Mouse (Mus musculus): Measurements from ENCODE around the gene Gm44502. TPM values are rescaled to one million over a fixed set of nuclear protein-coding genes. Genes with fewer than 3 reads are reported as not detected.

Gene Gm44502
- polyA plus RNA-seq, 1 experiment from 2014 or later: not detected

GRCm38 (mm10) chr15:89473370-89473769 lies 43.9 kb upstream of the Gm44502 start:
- no peaks in the 10 kb centered on the region for H3K9me3 ChIP-seq (ENCODE audit: low read length)
- no peaks in the 10 kb centered on the region for H3K27me3 ChIP-seq (ENCODE audit: insufficient read depth, low read length)
- no peaks in the 10 kb centered on the region for H3K36me3 ChIP-seq (ENCODE audit: insufficient read depth, low read length)
- no peak for ATAC-seq (ENCODE audit: low FRiP score, low TSS enrichment)
- H3K4me3 ChIP-seq (ENCODE audit: low read length): no peak overlapping the region
- 88% methylated on average over 9 of the region's 9 CpGs for WGBS
- no peak overlapping the region for H3K4me2 ChIP-seq (replicated peaks; ENCODE audit: low read depth, low read length)
- peaks cover 7% of the 10 kb centered on the region for H3K4me1 ChIP-seq (ENCODE audit: insufficient read depth, low read length)
- no peak overlapping the region for H3K9ac ChIP-seq (replicated peaks; ENCODE audit: low read length)
- no peak overlapping the region for H3K27ac ChIP-seq (ENCODE audit: low read length)

DNA sequence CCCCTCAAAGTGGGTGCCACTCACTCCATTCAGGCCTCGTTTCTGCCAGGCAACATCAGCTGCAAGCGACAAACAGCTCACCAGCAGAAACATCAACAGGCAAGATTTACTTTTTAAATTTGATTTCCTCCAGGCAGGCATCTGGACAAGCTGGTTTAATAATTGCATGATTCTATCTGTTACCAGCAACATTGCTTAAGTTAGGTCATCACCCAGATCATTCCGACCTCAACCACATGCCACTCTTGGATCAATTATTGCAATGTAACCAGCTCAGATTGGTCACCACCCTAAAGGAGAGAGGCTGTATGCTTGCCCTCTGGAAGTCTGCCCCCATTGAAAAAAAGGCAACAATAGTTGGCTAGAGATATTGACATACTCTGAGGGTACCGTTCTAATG lies 42.0 kb upstream of the Gm44502 start:
- Histone ChIP-seq H3K9me3 (ENCODE audit: low read length) (no peaks in the 10 kb centered on the region), H3K4me2 (replicated peaks; ENCODE audit: low read depth, low read length) (no peak overlapping the region), H3K4me1 (ENCODE audit: insufficient read depth, low read length) (peaks cover 7% of the 10 kb centered on the region), H3K9ac (replicated peaks; ENCODE audit: low read length) (no peak overlapping the region), H3K27ac (ENCODE audit: low read length) (no peak overlapping the region), H3K4me3 (ENCODE audit: low read length) (no peak overlapping the region), H3K27me3 (ENCODE audit: insufficient read depth, low read length) (no peaks in the 10 kb centered on the region), H3K36me3 (ENCODE audit: insufficient read depth, low read length) (no peaks in the 10 kb centered on the region)
- 83% methylated on average over 4 of the region's 4 CpGs for WGBS
- ATAC-seq (ENCODE audit: low FRiP score, low TSS enrichment): no peak

- H3K36me3 ChIP-seq (ENCODE audit: insufficient read depth, low read length): no peaks in the 10 kb centered on the region
- H3K9ac ChIP-seq (replicated peaks; ENCODE audit: low read length): no peak overlapping the region
- no peaks in the 10 kb centered on the region for H3K27me3 ChIP-seq (ENCODE audit: insufficient read depth, low read length)
- no peaks in the 10 kb centered on the region for H3K4me1 ChIP-seq (ENCODE audit: insufficient read depth, low read length)
- H3K27ac ChIP-seq (ENCODE audit: low read length): no peak overlapping the region
- H3K4me3 ChIP-seq (ENCODE audit: low read length): no peak overlapping the region
- no peaks in the 10 kb centered on the region for H3K9me3 ChIP-seq (ENCODE audit: low read length)
- no peak for ATAC-seq (ENCODE audit: low FRiP score, low TSS enrichment)
- H3K4me2 ChIP-seq (replicated peaks; ENCODE audit: low read depth, low read length): no peak overlapping the region
- WGBS: 35% methylated on average over 2 of the region's 2 CpGs
Observed at GRCm38 (mm10) chr15:89468577-89468976, 39.1 kb upstream of the Gm44502 start.

GRCm38 (mm10) chr15:89465052-89465451 lies 35.6 kb upstream of the Gm44502 start:
- WGBS: 9% methylated on average over 1 of the region's 1 CpGs
- no peaks in the 10 kb centered on the region for H3K9me3 ChIP-seq (ENCODE audit: low read length)

DNA sequence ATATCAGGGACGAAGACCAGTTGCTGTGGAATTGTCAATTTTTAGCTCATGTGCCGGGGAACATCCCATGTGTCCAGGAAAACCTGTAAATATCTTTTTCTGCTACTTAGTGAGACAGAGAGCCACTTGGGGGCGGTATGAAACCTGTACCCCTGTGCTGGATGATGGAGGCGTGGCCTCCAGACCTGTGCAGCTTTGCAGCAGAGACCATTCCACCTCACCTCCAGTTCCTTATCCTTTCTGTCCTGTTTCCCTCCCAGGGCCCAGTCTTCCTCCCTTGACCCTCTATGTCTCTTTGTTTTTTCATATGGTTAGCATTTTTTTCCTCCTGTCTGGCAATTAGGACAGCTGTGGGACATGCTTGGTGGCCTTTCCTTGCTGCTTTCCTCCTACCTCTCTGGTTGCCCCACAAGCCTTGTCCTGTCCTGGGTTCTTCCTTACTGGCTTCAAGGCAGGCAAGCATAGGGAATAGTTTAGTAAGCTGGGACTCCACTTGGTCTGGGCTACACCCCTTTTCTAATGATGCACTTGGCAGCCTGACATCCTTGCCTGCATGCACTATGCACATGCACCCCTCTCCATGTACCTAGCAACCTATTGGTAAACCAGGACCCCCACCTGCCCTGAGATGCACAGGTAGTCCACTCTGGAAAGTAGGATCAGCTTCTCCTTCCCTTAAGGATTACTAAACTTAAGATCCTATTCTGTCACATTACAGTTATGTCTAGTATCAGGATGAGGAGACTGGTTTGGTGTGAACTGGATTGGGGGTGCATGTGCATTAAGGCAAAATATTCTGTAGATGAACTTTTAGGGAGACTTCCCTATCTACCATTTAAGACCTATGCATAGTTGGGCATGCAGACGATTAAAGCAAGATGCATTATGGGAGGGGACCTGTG lies 34.1 kb upstream of the Gm44502 start:
- Histone ChIP-seq H3K9me3 (ENCODE audit: low read length) (no peaks in the 10 kb centered on the region), H3K4me2 (replicated peaks; ENCODE audit: low read depth, low read length) (no peak overlapping the region), H3K4me3 (ENCODE audit: low read length) (no peak overlapping the region), H3K27ac (ENCODE audit: low read length) (no peak overlapping the region), H3K36me3 (ENCODE audit: insufficient read depth, low read length) (no peaks in the 10 kb centered on the region), H3K27me3 (ENCODE audit: insufficient read depth, low read length) (no peaks in the 10 kb centered on the region), H3K4me1 (ENCODE audit: insufficient read depth, low read length) (no peaks in the 10 kb centered on the region), H3K9ac (replicated peaks; ENCODE audit: low read length) (no peak overlapping the region)
- WGBS: 57% methylated on average over 5 of the region's 5 CpGs
- no peak for ATAC-seq (ENCODE audit: low FRiP score, low TSS enrichment)

More at GRCm38 (mm10) chr15:89465052-89465451, 35.6 kb upstream of the Gm44502 start:
- H3K27ac ChIP-seq (ENCODE audit: low read length): no peak overlapping the region
- H3K36me3 ChIP-seq (ENCODE audit: insufficient read depth, low read length): no peaks in the 10 kb centered on the region
- no peaks in the 10 kb centered on the region for H3K27me3 ChIP-seq (ENCODE audit: insufficient read depth, low read length)
- no peak overlapping the region for H3K4me3 ChIP-seq (ENCODE audit: low read length)
- H3K4me1 ChIP-seq (ENCODE audit: insufficient read depth, low read length): no peaks in the 10 kb centered on the region
- ATAC-seq (ENCODE audit: low FRiP score, low TSS enrichment): no peak
- H3K9ac ChIP-seq (replicated peaks; ENCODE audit: low read length): no peak overlapping the region
- no peak overlapping the region for H3K4me2 ChIP-seq (replicated peaks; ENCODE audit: low read depth, low read length)

GRCm38 (mm10) chr15:89462176-89462575 lies 32.7 kb upstream of the Gm44502 start:
- no peak overlapping the region for H3K27ac ChIP-seq (ENCODE audit: low read length)
- H3K27me3 ChIP-seq (ENCODE audit: insufficient read depth, low read length): no peaks in the 10 kb centered on the region
- no peak overlapping the region for H3K4me2 ChIP-seq (replicated peaks; ENCODE audit: low read depth, low read length)
- WGBS: 74% methylated on average over 7 of the region's 7 CpGs
- H3K9me3 ChIP-seq (ENCODE audit: low read length): no peaks in the 10 kb centered on the region
- no peak overlapping the region for H3K9ac ChIP-seq (replicated peaks; ENCODE audit: low read length)
- H3K4me1 ChIP-seq (ENCODE audit: insufficient read depth, low read length): no peaks in the 10 kb centered on the region
- ATAC-seq (ENCODE audit: low FRiP score, low TSS enrichment): no peak
- no peak overlapping the region for H3K4me3 ChIP-seq (ENCODE audit: low read length)
- H3K36me3 ChIP-seq (ENCODE audit: insufficient read depth, low read length): no peaks in the 10 kb centered on the region

- H3K36me3 ChIP-seq (ENCODE audit: insufficient read depth, low read length): no peaks in the 10 kb centered on the region
- 0 out of 2 replicates have a peak, but pooled peaks cover 2% of the 10 kb centered on the region for H3K27me3 ChIP-seq (ENCODE audit: insufficient read depth, low read length)
- 84% methylated on average over 14 of the region's 15 CpGs for WGBS
- no peak overlapping the region for H3K4me3 ChIP-seq (ENCODE audit: low read length)
- no peak overlapping the region for H3K4me2 ChIP-seq (replicated peaks; ENCODE audit: low read depth, low read length)
- H3K27ac ChIP-seq (ENCODE audit: low read length): no peak overlapping the region
- no peaks in the 10 kb centered on the region for H3K9me3 ChIP-seq (ENCODE audit: low read length)
- ATAC-seq (ENCODE audit: low FRiP score, low TSS enrichment): no peak
- H3K4me1 ChIP-seq (ENCODE audit: insufficient read depth, low read length): no peaks in the 10 kb centered on the region
- no peak overlapping the region for H3K9ac ChIP-seq (replicated peaks; ENCODE audit: low read length)
Observed at GRCm38 (mm10) chr15:89461321-89461720, 31.8 kb upstream of the Gm44502 start.

DNA sequence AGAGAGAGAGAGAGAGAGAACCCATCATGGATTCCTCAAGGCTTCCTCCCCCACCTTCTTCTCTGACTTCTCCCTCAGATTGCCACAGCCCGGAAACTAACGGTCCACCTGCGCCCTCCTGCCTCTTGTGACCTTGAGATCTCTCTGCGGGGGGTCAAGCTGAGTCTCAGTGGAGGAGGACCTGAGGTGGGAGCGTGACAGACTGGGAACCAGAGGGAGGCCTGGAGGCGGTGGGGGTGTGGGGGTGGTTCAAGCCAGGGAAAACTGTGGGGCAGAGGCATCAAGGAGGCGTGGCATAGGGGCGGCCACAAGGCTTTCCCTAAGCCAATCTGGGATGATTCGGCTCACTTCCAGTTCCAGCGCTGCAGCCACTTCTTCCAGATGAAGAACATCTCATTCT lies 30.8 kb upstream of the Gm44502 start:
- Histone ChIP-seq H3K4me1 (ENCODE audit: insufficient read depth, low read length) (no peaks in the 10 kb centered on the region), H3K4me3 (ENCODE audit: low read length) (no peak overlapping the region), H3K9me3 (ENCODE audit: low read length) (no peaks in the 10 kb centered on the region), H3K27ac (ENCODE audit: low read length) (no peak overlapping the region), H3K36me3 (ENCODE audit: insufficient read depth, low read length) (no peaks in the 10 kb centered on the region), H3K4me2 (replicated peaks; ENCODE audit: low read depth, low read length) (no peak overlapping the region), H3K27me3 (ENCODE audit: insufficient read depth, low read length) (0 out of 2 replicates have a peak, but pooled peaks cover 2% of the 10 kb centered on the region), H3K9ac (replicated peaks; ENCODE audit: low read length) (no peak overlapping the region)
- no peak for ATAC-seq (ENCODE audit: low FRiP score, low TSS enrichment)
- WGBS: 57% methylated on average over 9 of the region's 10 CpGs

DNA sequence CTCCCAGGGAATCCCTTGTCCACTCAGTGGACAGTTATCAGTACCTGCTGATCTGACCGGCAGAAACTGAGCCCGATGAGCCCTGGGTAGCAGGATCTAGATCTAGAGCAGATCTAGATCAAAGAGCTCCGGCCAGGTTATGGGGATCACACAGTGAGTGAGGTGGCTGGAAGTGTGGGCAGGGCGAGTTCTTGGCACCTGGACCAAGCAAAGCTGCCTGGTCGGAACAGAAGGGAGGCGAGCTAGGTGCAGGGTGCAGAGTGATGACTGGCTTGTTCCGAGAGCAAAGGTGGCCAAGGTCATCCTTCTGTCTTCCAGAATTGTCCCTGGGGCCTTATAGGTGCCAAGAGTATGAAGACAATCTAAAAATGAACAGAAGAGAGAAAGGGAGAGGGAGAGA lies 30.3 kb upstream of the Gm44502 start:
- Histone ChIP-seq H3K4me3 (ENCODE audit: low read length) (no peak overlapping the region), H3K9ac (replicated peaks; ENCODE audit: low read length) (no peak overlapping the region), H3K9me3 (ENCODE audit: low read length) (no peaks in the 10 kb centered on the region), H3K4me2 (replicated peaks; ENCODE audit: low read depth, low read length) (no peak overlapping the region), H3K27me3 (ENCODE audit: insufficient read depth, low read length) (0 out of 2 replicates have a peak, but pooled peaks cover 2% of the 10 kb centered on the region), H3K36me3 (ENCODE audit: insufficient read depth, low read length) (no peaks in the 10 kb centered on the region), H3K4me1 (ENCODE audit: insufficient read depth, low read length) (no peaks in the 10 kb centered on the region), H3K27ac (ENCODE audit: low read length) (no peak overlapping the region)
- WGBS: 82% methylated on average over 7 of the region's 7 CpGs
- no peak for ATAC-seq (ENCODE audit: low FRiP score, low TSS enrichment)

GRCm38 (mm10) chr15:89458942-89459341 lies 29.4 kb upstream of the Gm44502 start:
- H3K4me2 ChIP-seq (replicated peaks; ENCODE audit: low read depth, low read length): no peak overlapping the region
- H3K27ac ChIP-seq (ENCODE audit: low read length): no peak overlapping the region
- no peak overlapping the region for H3K4me3 ChIP-seq (ENCODE audit: low read length)
- no peaks in the 10 kb centered on the region for H3K36me3 ChIP-seq (ENCODE audit: insufficient read depth, low read length)
- no peaks in the 10 kb centered on the region for H3K9me3 ChIP-seq (ENCODE audit: low read length)
- H3K9ac ChIP-seq (replicated peaks; ENCODE audit: low read length): no peak overlapping the region
- peaks cover 8% of the 10 kb centered on the region for H3K4me1 ChIP-seq (ENCODE audit: insufficient read depth, low read length)
- H3K27me3 ChIP-seq (ENCODE audit: insufficient read depth, low read length): peaks cover 8% of the 10 kb centered on the region
- 89% methylated on average over 15 of the region's 15 CpGs for WGBS
- no peak for ATAC-seq (ENCODE audit: low FRiP score, low TSS enrichment)
